Mouse (Mus musculus) right cerebral cortex, postnatal 10 days (tissue): ENCODE data around the gene Snx15.

Experiments used
- DNase-seq, 2 experiments: peaks; one replicate each; pipeline ENCODE4 v3.0.0; 2021; ENCODE audit warnings: low spot score in 2 of 2

Snx15 gene

GRCm38 (mm10) chr19:6071261-6071660, 56.8 kb downstream of the Snx15 start:
- no peak for DNase-seq

- DNase-seq = no peak
Measured at GRCm38 (mm10) chr19:6070571-6071250, 57.4 kb downstream of the Snx15 start.

GRCm38 (mm10) chr19:6069851-6070250, 58.3 kb downstream of the Snx15 start:
- peak in 1 of 2 experiments; percentile 21 for DNase-seq
